Mouse (Mus musculus) lung, embryonic 14.5 days (tissue): Measurements from ENCODE around the gene Cdadc1. TPM values are rescaled to one million over a fixed set of nuclear protein-coding genes. Genes with fewer than 3 reads are reported as not detected.

Source experiments
- ATAC-seq: fragments of 200-750 bp; cut with Nextera tagmentation; 2 replicates; pipeline ENCODE4 v1.8.0; 2017; ENCODE audit warnings: mild to moderate bottlenecking, moderate TSS enrichment, moderate library complexity; ENCODE audit not compliant: insufficient read depth
- DNase-seq: peaks from one replicate; pipeline ENCODE4 v3.0.0-alpha.2; 2015
- H3K27ac ChIP-seq: fragments of 300-500 bp; sonication (generic); 2 replicates; pipeline ENCODE4 v1.5.1; 2014; ENCODE audit warnings: low read depth, mild to moderate bottlenecking, moderate library complexity
- H3K27me3 ChIP-seq: fragments of 300-500 bp; sonication (generic); 2 replicates; pipeline ENCODE4 v1.6.1; 2014; ENCODE audit warnings: low read length, control low read depth; ENCODE audit not compliant: insufficient read depth
- H3K36me3 ChIP-seq: fragments of 300-500 bp; sonication (generic); 2 replicates; pipeline ENCODE4 v1.6.1; 2014; ENCODE audit warnings: control low read depth; ENCODE audit not compliant: insufficient read depth
- H3K4me1 ChIP-seq: fragments of 300-500 bp; sonication (generic); 2 replicates; pipeline ENCODE4 v1.6.1; 2014; ENCODE audit warnings: antibody characterized with exemption, control low read depth; ENCODE audit not compliant: insufficient read depth
- H3K4me2 ChIP-seq: fragments of 300-500 bp; sonication (generic); 2 replicates; pipeline ENCODE4 v1.6.1; 2014; ENCODE audit warnings: mild to moderate bottlenecking
- H3K4me3 ChIP-seq: fragments of 300-500 bp; sonication (generic); 2 replicates; pipeline ENCODE4 v1.5.1; 2014; ENCODE audit warnings: low read depth, low read length
- H3K9ac ChIP-seq: fragments of 300-500 bp; sonication (generic); 2 replicates; pipeline ENCODE4 v1.6.1; 2014
- H3K9me3 ChIP-seq: fragments of 300-500 bp; sonication (generic); 2 replicates; pipeline ENCODE4 v1.6.1; 2016; ENCODE audit warnings: low read depth, low read length, control low read depth
- CTCF ChIP-seq: IDR thresholded peaks from 2 replicates; pipeline ENCODE4 v1.5.1; 2016; ENCODE audit warnings: antibody characterized with exemption, low read depth
- WGBS: fragments of 180-500 bp; shearing (Covaris S2); extraction: QIAGEN DNeasy Blood & Tissue Kit; methylation state at CpG from one replicate; pipeline ENCODE4 v1.1.7; 2014; 5-methylcytosine and 5-hydroxymethylcytosine counted together
- polyA plus RNA-seq: library from polyadenylated mRNA; unstranded; fragments of >200 nt; fragmentation: Nextera tagmentation; extraction: Ambion mirVana; gene quantifications from 2 replicates; pipeline ENCODE4 v1.2.1, GENCODE M21; 2014

The Cdadc1 gene
- polyA plus RNA-seq, 1 experiment from 2014 or later: 32.5 TPM

DNA sequence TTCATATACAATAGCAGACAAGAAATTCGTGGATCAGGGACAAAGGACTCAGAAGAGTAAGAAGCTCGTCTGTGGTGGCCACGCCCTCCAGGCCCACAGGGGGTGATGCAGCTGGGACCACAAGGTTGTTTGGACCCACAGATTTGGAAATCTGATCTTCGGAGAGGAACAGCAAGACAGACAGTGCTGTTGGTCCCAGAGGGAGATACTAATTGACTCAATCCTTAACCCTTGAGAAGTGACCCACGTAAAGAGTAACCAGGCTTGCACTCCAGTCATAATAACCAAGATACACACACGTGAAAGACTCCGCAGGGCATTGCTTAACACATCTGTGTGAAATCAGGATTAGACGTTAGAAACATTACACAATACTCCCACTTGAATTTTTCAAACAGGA, 5.9 kb downstream of the Cdadc1 start:
- Histone ChIP-seq H3K27ac (no peak overlapping the region), H3K27me3 (no peaks in the 10 kb centered on the region), H3K4me3 (no peak overlapping the region), H3K9ac (no peak overlapping the region), H3K9me3 (no peaks in the 10 kb centered on the region), H3K4me1 (peaks cover 4% of the 10 kb centered on the region; the same call in 1 of the 2 replicates), H3K4me2 (no peak overlapping the region), H3K36me3 (peaks cover 32% of the 10 kb centered on the region)
- ATAC-seq: no peak
- no peak for DNase-seq
- WGBS: 82% methylated on average over 8 of the region's 8 CpGs
- no peak for TF ChIP-seq CTCF

GRCm38 (mm10) chr14:59590614-59591013, 7.1 kb downstream of the Cdadc1 start:
- no peaks in the 10 kb centered on the region for H3K9me3 ChIP-seq
- no peak for ATAC-seq
- peak; percentile 42 for TF ChIP-seq CTCF
- no peaks in the 10 kb centered on the region for H3K27me3 ChIP-seq
- H3K27ac ChIP-seq: no peak overlapping the region
- no peaks in the 10 kb centered on the region for H3K4me1 ChIP-seq
- H3K4me3 ChIP-seq: no peak overlapping the region
- no peak overlapping the region for H3K4me2 ChIP-seq
- H3K36me3 ChIP-seq: peaks cover 45% of the 10 kb centered on the region
- no peak overlapping the region for H3K9ac ChIP-seq
- 68% methylated on average over 1 of the region's 1 CpGs for WGBS
- peak; percentile 50 for DNase-seq

DNA sequence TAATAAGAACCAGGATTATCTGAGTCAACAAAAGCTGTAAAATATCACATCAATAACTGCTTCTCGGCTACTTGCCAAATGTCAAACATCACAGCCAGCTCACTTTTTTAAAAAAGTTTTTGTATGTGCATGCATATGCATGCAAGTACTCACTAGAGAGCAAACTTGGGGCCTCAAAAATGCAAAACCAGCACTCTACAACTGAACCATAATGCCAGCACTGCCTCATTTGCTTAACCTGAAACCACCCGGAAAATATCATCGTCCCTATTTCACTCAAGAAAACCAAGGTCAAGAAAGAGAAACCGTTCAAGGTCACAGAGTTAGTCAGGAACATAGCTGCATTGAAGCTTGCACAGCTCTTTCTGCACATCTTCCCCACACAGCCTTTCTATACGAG, 21.4 kb downstream of the Cdadc1 start:
- TF ChIP-seq CTCF: no peak
- Histone ChIP-seq H3K9ac (no peak overlapping the region), H3K27ac (no peak overlapping the region), H3K36me3 (peaks cover 28% of the 10 kb centered on the region; the same call in 1 of the 2 replicates), H3K27me3 (no peaks in the 10 kb centered on the region), H3K4me3 (no peak overlapping the region), H3K4me1 (no peaks in the 10 kb centered on the region), H3K9me3 (no peaks in the 10 kb centered on the region), H3K4me2 (no peak overlapping the region)
- ATAC-seq (no peak), DNase-seq (no peak)
- 88% methylated on average over 5 of the region's 5 CpGs for WGBS

DNA sequence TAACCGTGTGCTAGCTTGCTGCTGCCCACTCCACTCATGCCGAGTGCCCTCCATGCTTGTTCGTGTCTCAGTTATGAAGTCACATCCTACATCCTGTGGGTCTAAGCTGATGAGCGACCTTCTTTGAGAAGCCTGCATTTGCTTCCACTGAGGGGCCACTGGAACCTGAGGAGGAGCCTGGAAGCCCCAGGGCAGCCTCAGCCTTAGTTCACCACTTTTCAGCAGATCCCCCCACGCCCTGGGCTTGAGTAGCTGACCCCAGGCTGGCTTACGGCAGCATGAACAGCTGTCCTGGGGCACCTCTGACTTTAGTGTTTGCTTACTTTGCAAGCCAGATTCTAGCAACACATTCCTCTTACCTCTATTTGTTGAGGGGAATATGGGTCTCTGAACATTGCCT, 31.0 kb downstream of the Cdadc1 start:
- Histone ChIP-seq H3K36me3 (peaks cover 19% of the 10 kb centered on the region), H3K27ac (no peak overlapping the region), H3K4me1 (no peaks in the 10 kb centered on the region), H3K9me3 (no peaks in the 10 kb centered on the region), H3K4me2 (no peak overlapping the region), H3K9ac (no peak overlapping the region), H3K27me3 (no peaks in the 10 kb centered on the region), H3K4me3 (no peak overlapping the region)
- no peak for ATAC-seq
- TF ChIP-seq CTCF: no peak
- 72% methylated on average over 6 of the region's 6 CpGs for WGBS
- no peak for DNase-seq

DNA sequence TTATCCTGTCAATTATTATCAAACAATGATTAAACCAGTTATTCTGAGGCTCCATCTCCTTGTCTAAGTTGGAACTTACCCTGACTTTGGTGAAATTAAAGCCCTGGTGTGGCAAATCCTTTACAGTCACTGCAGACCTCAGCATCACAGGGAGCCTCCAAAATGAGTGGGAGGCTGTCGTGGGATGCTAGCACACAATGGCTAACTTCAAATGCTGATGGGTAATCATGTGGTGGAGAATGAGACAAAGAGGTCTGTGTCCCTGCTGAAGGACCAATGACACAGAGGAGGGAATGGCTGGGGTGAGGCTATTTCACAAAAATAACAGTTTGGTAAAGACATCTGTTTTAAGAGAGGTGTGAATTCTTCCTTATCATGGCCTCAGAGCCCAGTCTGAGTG, 39.9 kb downstream of the Cdadc1 start:
- no peak for TF ChIP-seq CTCF
- Histone ChIP-seq H3K27ac (no peak overlapping the region), H3K4me3 (no peak overlapping the region), H3K4me2 (no peak overlapping the region), H3K9ac (no peak overlapping the region), H3K9me3 (no peaks in the 10 kb centered on the region), H3K4me1 (no peaks in the 10 kb centered on the region), H3K36me3 (no peaks in the 10 kb centered on the region), H3K27me3 (no peaks in the 10 kb centered on the region)
- ATAC-seq (no peak), DNase-seq (no peak)
- WGBS: 65% methylated on average over 1 of the region's 1 CpGs

- H3K9ac ChIP-seq: no peak overlapping the region
- H3K27me3 ChIP-seq: no peaks in the 10 kb centered on the region
- no peaks in the 10 kb centered on the region for H3K4me1 ChIP-seq
- no peak overlapping the region for H3K27ac ChIP-seq
- TF ChIP-seq CTCF: no peak
- DNase-seq: no peak
- WGBS: 59% methylated on average over 4 of the region's 4 CpGs
- H3K4me2 ChIP-seq: no peak overlapping the region
- no peaks in the 10 kb centered on the region for H3K9me3 ChIP-seq
- no peak for ATAC-seq
- H3K36me3 ChIP-seq: no peaks in the 10 kb centered on the region
- H3K4me3 ChIP-seq: no peak overlapping the region
Measured at GRCm38 (mm10) chr14:59557071-59557470, 40.7 kb downstream of the Cdadc1 start.

DNA sequence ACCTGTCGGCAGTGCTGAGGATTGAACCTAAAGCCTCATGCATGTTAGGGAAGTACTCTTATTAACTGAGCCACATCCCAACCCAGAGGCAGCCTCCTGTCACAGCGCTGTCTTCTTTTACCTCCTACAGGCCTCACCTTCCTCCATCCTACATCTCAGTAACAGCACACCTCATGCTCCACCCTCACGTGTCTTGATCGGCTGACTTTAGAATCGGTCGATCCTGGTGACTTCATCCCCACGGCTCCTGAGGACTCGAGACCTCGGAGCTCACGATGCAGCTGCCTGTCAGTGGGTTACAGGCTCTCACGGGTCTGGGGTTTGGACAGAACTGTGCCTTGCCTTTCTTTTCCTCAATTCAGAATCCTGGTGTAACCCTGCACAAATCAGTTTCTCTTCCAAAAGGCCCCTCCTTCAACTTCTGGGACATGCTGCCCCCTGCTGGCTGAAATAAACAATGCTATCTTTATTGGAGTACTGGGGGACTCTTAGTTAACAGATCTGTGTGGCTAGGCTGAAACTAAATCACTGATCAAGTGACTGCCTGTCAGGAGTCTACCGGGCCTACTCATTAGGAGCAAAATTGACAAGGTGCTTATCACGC, 41.7 kb downstream of the Cdadc1 start:
- H3K9ac ChIP-seq: no peak overlapping the region
- H3K4me3 ChIP-seq: no peak overlapping the region
- TF ChIP-seq CTCF: peak; percentile 83

DNA sequence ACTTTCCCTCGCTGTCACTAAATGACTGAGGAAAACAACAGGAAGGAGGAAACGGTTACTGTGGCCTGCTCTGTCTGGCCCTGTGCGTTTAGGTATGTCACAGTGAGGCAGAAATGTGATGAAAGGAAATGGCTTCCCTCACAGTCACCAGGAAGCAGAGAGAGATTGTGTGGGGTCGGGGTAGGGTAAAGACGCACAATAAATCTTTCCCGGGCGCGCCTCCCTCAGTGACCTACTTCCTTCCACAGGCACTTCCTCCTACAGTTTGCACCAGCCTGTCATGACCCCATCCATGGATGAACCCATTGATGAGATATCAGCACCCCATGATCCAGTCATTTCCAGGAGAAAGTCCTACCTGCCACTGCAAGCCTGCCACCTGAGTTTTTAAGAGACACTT, 42.7 kb downstream of the Cdadc1 start:
- no peaks in the 10 kb centered on the region for H3K9me3 ChIP-seq
- TF ChIP-seq CTCF: no peak
- H3K27me3 ChIP-seq: no peaks in the 10 kb centered on the region
- H3K4me3 ChIP-seq: no peak overlapping the region
- H3K36me3 ChIP-seq: no peaks in the 10 kb centered on the region
- no peaks in the 10 kb centered on the region for H3K4me1 ChIP-seq
- 69% methylated on average over 8 of the region's 8 CpGs for WGBS
- H3K9ac ChIP-seq: no peak overlapping the region
- DNase-seq: no peak
- H3K4me2 ChIP-seq: no peak overlapping the region
- H3K27ac ChIP-seq: no peak overlapping the region
- no peak for ATAC-seq

More for the DNA sequence above, 41.7 kb downstream of the Cdadc1 start:
- WGBS: 47% methylated on average over 13 of the region's 13 CpGs
- no peaks in the 10 kb centered on the region for H3K27me3 ChIP-seq
- DNase-seq (peak; percentile 94), ATAC-seq (peak; percentile 42; the same call in 1 of the 2 replicates)
- H3K4me2 ChIP-seq: no peak overlapping the region
- no peak overlapping the region for H3K27ac ChIP-seq
- H3K4me1 ChIP-seq: no peaks in the 10 kb centered on the region
- no peaks in the 10 kb centered on the region for H3K36me3 ChIP-seq
- H3K9me3 ChIP-seq: no peaks in the 10 kb centered on the region
